Mouse (Mus musculus): ENCODE data around the gene 1110065P20Rik. TPM values are rescaled to one million over a fixed set of nuclear protein-coding genes. Genes with fewer than 3 reads are reported as not detected.

1110065P20Rik gene
- polyA plus RNA-seq (2015; fragmentation: Illumina TruSeq; extraction: RNeasy Lipid Tissue Mini Kit (QIAGEN cat#74804); ENCODE audit: insufficient read depth, low replicate concordance): 3.5 TPM

DNA sequence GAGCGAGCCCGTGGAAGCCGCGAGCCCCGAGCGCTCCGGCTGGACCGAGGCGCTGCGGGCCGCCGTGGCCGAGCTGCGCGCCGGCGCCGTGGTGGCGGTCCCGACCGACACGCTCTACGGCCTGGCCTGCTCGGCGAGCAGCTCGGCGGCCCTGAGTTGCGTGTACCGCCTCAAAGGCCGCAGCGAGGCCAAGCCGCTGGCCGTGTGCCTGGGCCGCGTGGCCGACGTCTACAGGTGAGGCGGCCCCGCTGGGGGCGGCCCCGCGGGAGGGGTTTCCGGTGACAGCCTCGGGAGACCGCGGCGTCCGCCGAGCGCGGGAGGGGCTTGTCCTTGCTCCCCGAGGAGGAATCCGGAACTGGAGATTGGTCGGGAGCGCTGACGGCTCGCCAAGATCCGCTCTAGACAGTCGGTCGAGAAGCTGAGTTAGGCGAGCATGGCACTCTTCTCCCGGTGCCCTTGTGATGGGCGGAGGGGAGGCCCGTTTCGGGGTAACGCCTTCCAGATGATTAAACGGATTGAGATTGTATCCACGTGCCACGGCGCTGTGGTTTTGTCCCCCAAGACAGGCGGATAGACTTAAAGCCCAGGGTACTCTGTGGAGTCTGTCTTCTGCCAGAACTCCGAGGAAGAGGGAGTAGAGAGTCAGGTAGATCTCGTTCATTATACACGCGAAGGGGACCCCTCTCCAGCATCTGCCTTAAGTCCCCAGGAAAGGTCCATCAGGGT is at the start of gene 1110065P20Rik:
Gene 1110065P20Rik, minus strand, starts transcription at position 264 of the 726 bp plus-strand sequence.

DNA sequence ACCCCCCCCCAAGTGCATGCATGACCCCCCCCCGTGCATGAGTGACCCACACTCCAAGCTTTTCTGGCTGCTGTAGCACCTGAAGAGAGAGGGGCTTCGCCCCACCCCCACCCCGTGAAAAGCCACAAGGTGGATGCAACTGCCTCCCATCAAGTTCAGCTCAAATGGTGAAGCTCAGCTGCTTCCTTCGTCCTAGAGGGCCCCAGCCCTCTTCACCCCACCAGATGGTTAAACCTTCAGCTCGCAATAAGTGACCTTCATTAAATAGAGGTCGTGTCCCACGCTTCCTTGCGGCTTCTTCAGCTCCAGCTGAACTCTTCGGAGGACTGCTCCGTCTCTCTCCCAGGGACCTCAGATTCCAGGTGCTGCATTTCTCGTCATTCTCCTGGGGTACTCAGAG is 29.6 kb upstream of the 1110065P20Rik start, which contains the start of gene Epha10:
Gene Epha10, plus strand, starts transcription at position 301 of the 400 bp plus-strand sequence.

DNA sequence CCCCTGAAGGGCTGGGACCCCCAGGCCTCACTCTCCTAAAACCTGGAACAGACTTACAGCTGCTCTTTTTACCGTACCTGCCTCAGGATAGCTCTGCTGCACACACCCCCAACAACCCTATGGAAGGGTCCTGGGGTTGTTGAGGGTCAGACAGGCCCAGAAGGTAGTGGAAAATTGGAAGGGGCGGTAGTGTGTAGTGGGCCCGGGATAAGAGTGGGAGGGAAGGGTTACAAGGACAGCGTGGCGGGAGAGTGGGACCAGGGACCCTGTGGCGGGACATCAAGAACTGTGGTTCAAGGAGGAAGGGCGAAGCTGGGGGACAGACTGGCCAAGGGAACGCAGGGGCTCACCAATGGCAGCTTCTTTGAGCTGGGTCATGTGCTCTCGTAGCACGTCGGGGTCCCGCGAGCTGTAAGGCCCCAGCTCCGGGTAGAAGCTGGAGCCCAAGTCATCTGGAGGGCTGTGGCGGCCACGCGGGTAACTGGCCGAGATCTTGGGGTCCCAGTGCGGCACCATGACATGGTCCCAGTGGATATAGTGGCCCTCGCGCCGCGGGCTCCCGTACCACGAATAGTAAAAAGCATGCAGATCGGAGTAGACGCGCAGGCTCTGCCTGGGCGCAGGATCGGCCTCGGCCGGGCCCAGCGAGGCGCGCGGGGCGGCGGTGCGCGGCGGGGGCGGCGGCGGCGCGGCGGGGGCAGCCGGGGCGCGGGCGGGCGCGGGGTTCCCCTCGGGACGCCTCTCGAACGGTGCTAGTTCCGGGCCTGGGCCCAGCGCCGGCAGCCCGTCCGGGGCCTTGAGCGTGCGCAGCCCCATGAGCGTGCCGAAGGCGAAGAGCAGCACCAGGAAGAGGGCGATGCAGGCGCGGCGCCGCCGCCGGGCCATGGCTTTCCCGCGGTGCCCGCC is 10.5 kb upstream of the 1110065P20Rik start, which contains the start of gene Maneal:
Gene Maneal, minus strand, starts transcription at position 889 of the 906 bp plus-strand sequence.

DNA sequence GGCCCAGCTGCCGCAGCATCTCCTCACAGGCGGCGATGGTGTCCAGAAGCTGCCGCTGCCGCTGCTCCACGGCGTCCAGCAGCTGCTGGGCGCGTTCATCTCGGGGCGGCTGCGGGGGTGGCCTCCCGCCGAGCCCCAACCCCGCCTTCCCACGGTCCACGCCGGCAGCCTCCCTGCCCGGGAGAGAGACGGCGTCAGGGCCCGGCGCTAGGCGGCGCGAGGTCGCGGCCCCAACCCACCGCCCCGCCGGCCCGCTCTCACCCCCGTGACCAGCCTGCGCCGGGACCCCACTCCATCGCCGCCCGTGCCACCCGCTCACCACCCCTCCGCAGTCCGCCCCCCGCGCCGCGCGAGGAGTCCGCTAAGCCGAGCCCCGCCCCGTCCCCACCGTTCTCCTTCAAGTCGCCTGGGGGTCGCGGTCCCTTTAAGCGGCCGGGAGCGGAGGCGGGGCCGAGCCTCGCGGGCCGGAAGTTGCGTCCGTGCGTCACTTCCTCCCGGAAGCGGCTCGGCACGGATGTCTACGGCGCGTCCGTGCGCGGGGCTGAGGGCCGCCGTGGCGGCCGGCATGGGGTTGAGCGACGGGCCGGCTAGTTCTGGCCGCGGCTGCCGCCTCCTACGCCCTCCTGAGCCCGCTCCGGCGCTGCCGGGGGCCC is 609 bp downstream of the 1110065P20Rik start, which contains the start of gene Yrdc:
Gene Yrdc, plus strand, starts transcription at position 419 of the 653 bp plus-strand sequence.

GRCm38 (mm10) chr4:124801552-124802308 is 49.3 kb downstream of the 1110065P20Rik start, which contains the start of gene Mtf1:
Mtf1 (plus strand) TSS chr4:124802104.

Other genes with a start within 250 kb of the 1110065P20Rik start
- not detected for gene 3100002H09Rik, start 240.4 kb downstream of the 1110065P20Rik start, polyA plus RNA-seq (2015; fragmentation: Illumina TruSeq; extraction: RNeasy Lipid Tissue Mini Kit (QIAGEN cat#74804); ENCODE audit: insufficient read depth, low replicate concordance)
- gene Pou3f1, start 194.4 kb downstream of the 1110065P20Rik start, polyA plus RNA-seq (2015; fragmentation: Illumina TruSeq; extraction: RNeasy Lipid Tissue Mini Kit (QIAGEN cat#74804); ENCODE audit: insufficient read depth, low replicate concordance): not detected
- gene Utp11, start 157.6 kb downstream of the 1110065P20Rik start, polyA plus RNA-seq (2015; fragmentation: Illumina TruSeq; extraction: RNeasy Lipid Tissue Mini Kit (QIAGEN cat#74804); ENCODE audit: insufficient read depth, low replicate concordance): 44.3 TPM
- gene Fhl3, start 150.5 kb downstream of the 1110065P20Rik start, polyA plus RNA-seq (2015; fragmentation: Illumina TruSeq; extraction: RNeasy Lipid Tissue Mini Kit (QIAGEN cat#74804); ENCODE audit: insufficient read depth, low replicate concordance): 6.0 TPM
- 81.0 TPM for gene Sf3a3, start 136.4 kb downstream of the 1110065P20Rik start, polyA plus RNA-seq (2015; fragmentation: Illumina TruSeq; extraction: RNeasy Lipid Tissue Mini Kit (QIAGEN cat#74804); ENCODE audit: insufficient read depth, low replicate concordance)
- gene Inpp5b, start 109.3 kb downstream of the 1110065P20Rik start, polyA plus RNA-seq (2015; fragmentation: Illumina TruSeq; extraction: RNeasy Lipid Tissue Mini Kit (QIAGEN cat#74804); ENCODE audit: insufficient read depth, low replicate concordance): 61.5 TPM
- 26.3 TPM for gene Mtf1, start 49.1 kb downstream of the 1110065P20Rik start, polyA plus RNA-seq (2015; fragmentation: Illumina TruSeq; extraction: RNeasy Lipid Tissue Mini Kit (QIAGEN cat#74804); ENCODE audit: insufficient read depth, low replicate concordance)
- 44.9 TPM for gene Yrdc, start 517 bp downstream of the 1110065P20Rik start, polyA plus RNA-seq (2015; fragmentation: Illumina TruSeq; extraction: RNeasy Lipid Tissue Mini Kit (QIAGEN cat#74804); ENCODE audit: insufficient read depth, low replicate concordance)
- gene Maneal, start 11.0 kb upstream of the 1110065P20Rik start, polyA plus RNA-seq (2015; fragmentation: Illumina TruSeq; extraction: RNeasy Lipid Tissue Mini Kit (QIAGEN cat#74804); ENCODE audit: insufficient read depth, low replicate concordance): 0.40 TPM
- not detected for gene Epha10, start 29.7 kb upstream of the 1110065P20Rik start, polyA plus RNA-seq (2015; fragmentation: Illumina TruSeq; extraction: RNeasy Lipid Tissue Mini Kit (QIAGEN cat#74804); ENCODE audit: insufficient read depth, low replicate concordance)
- gene 9930104L06Rik, start 85.9 kb upstream of the 1110065P20Rik start, polyA plus RNA-seq (2015; fragmentation: Illumina TruSeq; extraction: RNeasy Lipid Tissue Mini Kit (QIAGEN cat#74804); ENCODE audit: insufficient read depth, low replicate concordance): 27.9 TPM
- gene Cdca8, start 88.1 kb upstream of the 1110065P20Rik start, polyA plus RNA-seq (2015; fragmentation: Illumina TruSeq; extraction: RNeasy Lipid Tissue Mini Kit (QIAGEN cat#74804); ENCODE audit: insufficient read depth, low replicate concordance): 24.0 TPM
- gene Rspo1, start 135.2 kb upstream of the 1110065P20Rik start, polyA plus RNA-seq (2015; fragmentation: Illumina TruSeq; extraction: RNeasy Lipid Tissue Mini Kit (QIAGEN cat#74804); ENCODE audit: insufficient read depth, low replicate concordance): 1.9 TPM
- 109 TPM for gene Gnl2, start 165.4 kb upstream of the 1110065P20Rik start, polyA plus RNA-seq (2015; fragmentation: Illumina TruSeq; extraction: RNeasy Lipid Tissue Mini Kit (QIAGEN cat#74804); ENCODE audit: insufficient read depth, low replicate concordance)
- gene Dnali1, start 214.5 kb upstream of the 1110065P20Rik start, polyA plus RNA-seq (2015; fragmentation: Illumina TruSeq; extraction: RNeasy Lipid Tissue Mini Kit (QIAGEN cat#74804); ENCODE audit: insufficient read depth, low replicate concordance): not detected
- gene Snip1, start 215.5 kb upstream of the 1110065P20Rik start, polyA plus RNA-seq (2015; fragmentation: Illumina TruSeq; extraction: RNeasy Lipid Tissue Mini Kit (QIAGEN cat#74804); ENCODE audit: insufficient read depth, low replicate concordance): 28.7 TPM
- 63.3 TPM for gene Meaf6, start 233.9 kb upstream of the 1110065P20Rik start, polyA plus RNA-seq (2015; fragmentation: Illumina TruSeq; extraction: RNeasy Lipid Tissue Mini Kit (QIAGEN cat#74804); ENCODE audit: insufficient read depth, low replicate concordance)

All from spleen, adult 10 weeks (tissue).